Mouse (Mus musculus) megakaryocyte, embryonic 14.5 days (primary cell): Measurements from ENCODE around the gene Lrrtm3. TPM values are rescaled to one million over a fixed set of nuclear protein-coding genes. Genes with fewer than 3 reads are reported as not detected.

ENCODE experiments used
- H3K27me3 ChIP-seq: replicated peaks from 2 replicates; pipeline ENCODE3; 2012; ENCODE audit warnings: inconsistent platforms
- H3K36me3 ChIP-seq: replicated peaks from 2 replicates; pipeline ENCODE3; 2012; ENCODE audit warnings: low read length, inconsistent platforms, mixed read lengths
- H3K4me1 ChIP-seq: 2 replicates; pipeline ENCODE4 v1.6.1; 2012; ENCODE audit warnings: inconsistent platforms
- H3K4me3 ChIP-seq: replicated peaks from 2 replicates; pipeline ENCODE3; 2012; ENCODE audit warnings: moderate library complexity, mild to moderate bottlenecking, inconsistent platforms
- H3K9me3 ChIP-seq: 2 replicates; pipeline ENCODE4 v1.6.1; 2012; ENCODE audit warnings: inconsistent platforms
- FLI1 ChIP-seq: IDR thresholded peaks from 2 replicates; pipeline ENCODE4 v1.6.1; 2012; ENCODE audit warnings: low read length, inconsistent platforms, mixed read lengths
- GATA1 ChIP-seq: IDR thresholded peaks from 3 replicates; pipeline ENCODE4 v1.6.1; 2012; ENCODE audit warnings: mixed read lengths, low read length, inconsistent platforms, borderline replicate concordance
- polyA plus RNA-seq: library from polyadenylated mRNA; stranded (reverse); fragments of >175 nt; gene quantifications from 2 replicates; pipeline ENCODE4 v1.2.3, GENCODE M21; 2012; ENCODE audit warnings: low replicate concordance; ENCODE audit not compliant: insufficient read depth

The Lrrtm3 gene
- polyA plus RNA-seq, 1 experiment: not detected

- Histone ChIP-seq H3K27me3 (no peaks in the 10 kb centered on the region), H3K9me3 (peaks cover 9% of the 10 kb centered on the region; the same call in 1 of the 2 replicates), H3K4me1 (no peaks in the 10 kb centered on the region), H3K4me3 (no peak overlapping the region), H3K36me3 (no peaks in the 10 kb centered on the region)
- TF ChIP-seq GATA1: no peak
- no peak for TF ChIP-seq FLI1
Observed at GRCm38 (mm10) chr10:63933946-63934345, 156.1 kb downstream of the Lrrtm3 start.

GRCm38 (mm10) chr10:63927334-63927733, 162.7 kb downstream of the Lrrtm3 start, which contains the start of gene Gm10118:
Gm10118 (minus strand) TSS chr10:63927434.
- H3K9me3 ChIP-seq: peaks cover 19% of the 10 kb centered on the region
- no peaks in the 10 kb centered on the region for H3K4me1 ChIP-seq

GRCm38 (mm10) chr10:63908878-63909277, 181.2 kb downstream of the Lrrtm3 start:
- peaks cover 7% of the 10 kb centered on the region for H3K9me3 ChIP-seq

More at GRCm38 (mm10) chr10:63927334-63927733, 162.7 kb downstream of the Lrrtm3 start, which contains the start of gene Gm10118:
- Histone ChIP-seq H3K4me3 (no peak within 1 kb of the TSS), H3K36me3 (no peaks in the 10 kb centered on the region), H3K27me3 (no peaks in the 10 kb centered on the region)
- TF ChIP-seq FLI1 (no peak), GATA1 (no peak)

DNA sequence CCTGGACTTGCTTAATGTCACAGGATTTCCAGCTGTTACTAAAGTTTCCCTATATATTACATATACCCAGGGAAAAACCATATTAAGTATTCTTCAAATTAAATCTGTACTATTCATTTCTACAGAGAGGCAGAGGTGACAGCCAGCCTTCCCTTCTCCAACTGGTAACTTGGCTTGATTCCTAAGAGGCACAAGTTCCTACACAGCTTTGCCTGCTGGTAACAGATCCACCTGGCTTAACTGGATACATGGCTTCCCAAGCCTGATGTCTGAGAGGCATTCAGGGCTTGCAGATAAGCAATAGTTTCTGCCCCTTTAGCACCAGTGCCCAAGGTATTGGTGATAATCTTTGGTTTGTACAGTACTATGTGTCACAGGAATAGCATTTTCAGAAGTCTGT, 190.2 kb downstream of the Lrrtm3 start:
- no peak for TF ChIP-seq GATA1
- TF ChIP-seq FLI1: no peak

More at GRCm38 (mm10) chr10:63908878-63909277, 181.2 kb downstream of the Lrrtm3 start:
- no peaks in the 10 kb centered on the region for H3K4me1 ChIP-seq
- H3K27me3 ChIP-seq: no peaks in the 10 kb centered on the region
- H3K4me3 ChIP-seq: no peak overlapping the region
- no peaks in the 10 kb centered on the region for H3K36me3 ChIP-seq
- TF ChIP-seq FLI1 (no peak), GATA1 (no peak)

DNA sequence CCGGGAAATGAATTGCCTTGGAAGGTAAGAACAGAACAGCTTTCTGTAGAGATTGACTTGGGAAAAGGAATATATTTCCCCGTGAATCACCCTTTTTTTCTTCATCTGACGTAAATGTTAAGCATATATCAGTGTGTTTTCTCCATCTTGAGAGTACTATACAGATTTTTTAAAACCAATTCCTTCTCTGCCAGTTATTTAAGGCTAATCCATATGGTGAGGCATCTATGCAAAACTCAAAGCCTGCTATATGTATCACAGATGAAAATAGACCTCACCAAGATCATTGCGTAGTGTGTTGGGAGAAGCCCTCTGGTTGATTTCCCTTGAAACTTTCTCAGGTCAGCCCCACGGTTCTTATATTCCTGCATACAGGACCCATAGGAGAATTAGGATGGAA, 195.5 kb downstream of the Lrrtm3 start:
- TF ChIP-seq FLI1 (no peak), GATA1 (no peak)
- no peaks in the 10 kb centered on the region for H3K36me3 ChIP-seq

More for the DNA sequence above, 190.2 kb downstream of the Lrrtm3 start:
- Histone ChIP-seq H3K27me3 (no peaks in the 10 kb centered on the region), H3K9me3 (peaks cover 26% of the 10 kb centered on the region), H3K36me3 (no peaks in the 10 kb centered on the region), H3K4me3 (no peak overlapping the region), H3K4me1 (no peaks in the 10 kb centered on the region)

GRCm38 (mm10) chr10:63886449-63887088, 203.5 kb downstream of the Lrrtm3 start:
- Histone ChIP-seq H3K9me3 (peaks cover 32% of the 10 kb centered on the region), H3K36me3 (no peaks in the 10 kb centered on the region), H3K27me3 (no peaks in the 10 kb centered on the region), H3K4me3 (no peak overlapping the region), H3K4me1 (no peaks in the 10 kb centered on the region)
- TF ChIP-seq FLI1: no peak
- TF ChIP-seq GATA1: no peak

More for the DNA sequence above, 195.5 kb downstream of the Lrrtm3 start:
- Histone ChIP-seq H3K4me1 (no peaks in the 10 kb centered on the region), H3K4me3 (no peak overlapping the region), H3K9me3 (peaks cover 24% of the 10 kb centered on the region; the same call in 1 of the 2 replicates), H3K27me3 (no peaks in the 10 kb centered on the region)

GRCm38 (mm10) chr10:63880462-63880903, 209.6 kb downstream of the Lrrtm3 start:
- Histone ChIP-seq H3K9me3 (peaks cover 20% of the 10 kb centered on the region), H3K36me3 (no peaks in the 10 kb centered on the region), H3K4me1 (no peaks in the 10 kb centered on the region), H3K27me3 (no peaks in the 10 kb centered on the region), H3K4me3 (no peak overlapping the region)
- TF ChIP-seq GATA1: no peak

Other genes starting within 250 kb of the Lrrtm3 start
- gene Gm10118, start 162.8 kb downstream of the Lrrtm3 start, polyA plus RNA-seq: not detected in 2 replicates